Mouse (Mus musculus) WW6 (cell line): ENCODE measurements at regions not wholly inside any gene's neighbourhood (a gene's known extent, or its start where the extent isn't known, plus 50 kb on each side); places are given as distances from the start of the nearest gene placed in this dataset.

Source experiments
- DNase-seq: peaks from one replicate; pipeline ENCODE4 v3.0.0-alpha.2; 2013; ENCODE audit warnings: low read depth, low spot score

DNA sequence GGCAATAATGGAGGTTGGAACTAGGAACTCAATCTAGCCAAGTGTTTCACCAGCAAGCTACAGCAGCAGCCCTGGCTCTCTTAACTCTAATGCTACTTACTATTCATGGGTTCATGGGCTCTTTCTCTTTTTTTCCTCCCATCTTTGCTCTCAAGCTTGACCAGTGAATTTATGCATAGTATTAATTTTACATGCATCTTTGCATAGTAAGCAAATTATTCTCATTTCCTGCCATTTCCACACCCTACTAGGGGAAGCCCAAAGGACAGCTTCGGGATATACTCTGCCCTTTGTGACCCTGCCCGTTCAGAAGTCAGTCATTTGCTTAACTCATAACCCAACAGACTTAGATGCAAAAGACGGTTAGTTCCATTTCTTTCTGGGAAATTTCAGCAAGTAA is 153.2 kb downstream of the Qrsl1 start:
- no peak for DNase-seq

GRCm38 (mm10) chr10:43749496-43750110 is 151.9 kb downstream of the Qrsl1 start:
- no peak for DNase-seq

- no peak for DNase-seq
Observed at GRCm38 (mm10) chr10:43750401-43750800, 151.1 kb downstream of the Qrsl1 start.

- DNase-seq: no peak
Observed at GRCm38 (mm10) chr10:43750854-43751253, 150.7 kb downstream of the Qrsl1 start.

GRCm38 (mm10) chr10:43751881-43752675 is 149.5 kb downstream of the Qrsl1 start:
- DNase-seq: no peak

GRCm38 (mm10) chr10:43756881-43757565 is 144.5 kb downstream of the Qrsl1 start:
- no peak for DNase-seq

DNA sequence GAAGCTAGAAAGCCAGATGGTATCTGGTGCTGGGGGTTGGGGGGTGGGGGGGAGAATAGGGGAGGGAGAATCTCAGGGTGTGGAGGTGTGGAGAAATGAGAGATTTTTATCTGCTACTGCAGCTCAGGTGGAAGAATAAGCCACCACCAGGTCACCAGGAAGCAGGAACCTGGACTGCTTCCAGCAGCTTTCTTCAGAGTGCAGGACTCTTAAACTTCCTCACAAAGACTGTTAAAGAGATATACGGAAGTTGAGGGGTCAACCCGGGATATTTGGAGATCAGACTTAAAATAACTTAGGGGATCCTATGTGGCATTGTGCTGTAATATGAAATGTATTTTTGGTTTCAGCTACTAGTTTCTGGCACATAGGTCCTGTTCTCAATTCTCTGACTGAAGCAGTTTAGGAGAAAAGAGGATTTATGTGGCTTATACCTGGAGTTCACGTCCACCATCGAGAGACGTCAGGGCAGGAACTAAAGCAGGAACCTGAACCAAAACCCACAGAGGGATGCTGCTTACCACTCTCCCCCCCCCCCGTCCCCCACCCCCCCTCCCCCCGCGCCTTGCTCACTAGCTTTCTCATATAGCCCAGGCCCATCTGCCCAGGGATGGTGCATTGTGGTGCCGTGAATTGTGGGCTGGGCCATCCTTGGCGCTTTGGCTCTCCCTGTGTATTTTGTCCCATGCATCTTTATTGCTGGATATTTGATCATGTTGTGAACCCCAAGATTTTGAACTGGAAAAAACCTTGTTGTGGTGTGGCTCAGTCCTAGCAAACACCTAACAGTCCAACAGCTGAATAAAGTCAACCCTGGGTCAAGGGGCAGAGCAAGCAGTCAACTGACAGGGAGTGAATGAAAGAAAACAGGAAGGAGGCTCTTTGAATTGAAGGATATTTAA is 143.2 kb downstream of the Qrsl1 start:
- DNase-seq: no peak

GRCm38 (mm10) chr10:43759186-43759905 is 142.2 kb downstream of the Qrsl1 start:
- DNase-seq: no peak

DNA sequence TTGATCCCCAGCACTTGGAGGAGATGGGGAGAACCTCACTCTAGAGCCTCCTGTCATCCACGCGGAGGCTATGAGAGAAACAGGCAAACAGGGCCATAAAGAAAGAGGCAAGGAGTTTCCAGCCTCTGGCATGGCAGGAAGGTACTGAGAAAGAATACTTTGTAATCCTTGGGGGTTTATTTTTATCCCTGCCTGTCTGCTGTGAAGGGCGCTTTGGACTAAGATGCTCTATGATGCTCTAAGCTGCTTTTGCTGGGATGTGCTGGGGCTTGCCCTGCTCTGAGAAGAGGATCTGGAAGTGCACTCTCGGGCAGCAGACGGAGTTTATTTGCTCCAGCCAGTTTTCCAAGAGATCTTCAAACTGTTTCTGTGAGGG is 141.7 kb downstream of the Qrsl1 start:
- no peak for DNase-seq

DNA sequence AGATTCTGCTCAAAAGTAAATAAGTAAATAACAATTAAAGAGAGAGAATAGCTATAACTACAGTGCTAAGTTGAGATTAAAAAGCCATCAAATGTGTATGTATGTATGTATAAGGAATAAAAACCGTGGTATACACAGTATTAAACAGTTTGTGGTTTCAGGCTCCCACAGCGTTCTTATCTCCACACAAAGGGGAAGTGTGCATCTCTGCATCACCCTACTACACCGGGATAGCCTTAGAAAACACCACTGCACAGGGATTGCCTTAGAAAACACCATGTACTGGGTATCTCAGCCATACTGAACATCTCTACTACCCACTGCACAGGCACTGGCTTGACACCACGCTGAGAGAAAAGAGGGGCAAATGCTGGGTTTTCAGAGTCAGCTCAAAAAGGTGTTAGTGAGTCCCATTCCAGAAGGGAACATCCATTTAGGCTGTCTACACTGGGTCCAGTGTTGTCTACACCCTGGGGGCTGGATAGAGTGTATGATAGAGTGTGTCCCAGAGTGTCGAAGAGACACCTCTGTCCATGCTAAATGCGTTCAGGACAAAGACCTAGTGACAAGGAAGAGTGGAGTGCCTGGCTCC is 139.5 kb downstream of the Qrsl1 start:
- no peak for DNase-seq

DNA sequence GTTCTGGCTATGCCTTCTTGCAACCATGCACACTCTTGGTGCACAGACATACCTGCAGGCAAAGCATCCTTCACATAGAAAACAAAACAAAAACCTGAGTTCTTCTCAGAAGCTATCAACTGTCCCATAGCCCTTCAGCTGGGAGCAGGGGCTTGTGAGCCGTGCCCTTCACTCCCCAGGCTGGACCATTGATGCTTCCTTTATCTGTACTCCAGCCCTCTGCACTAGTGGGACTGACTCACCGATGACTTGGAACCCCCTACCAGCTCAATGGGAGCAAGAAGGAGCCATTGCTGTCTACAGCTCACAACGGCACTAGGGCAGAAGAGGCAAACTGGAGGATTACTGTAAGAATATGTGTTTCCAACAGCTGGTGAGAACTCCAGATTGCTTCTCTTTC is 137.0 kb downstream of the Qrsl1 start:
- DNase-seq: no peak

- DNase-seq: no peak
Observed at GRCm38 (mm10) chr10:43765275-43765674, 136.3 kb downstream of the Qrsl1 start.

DNA sequence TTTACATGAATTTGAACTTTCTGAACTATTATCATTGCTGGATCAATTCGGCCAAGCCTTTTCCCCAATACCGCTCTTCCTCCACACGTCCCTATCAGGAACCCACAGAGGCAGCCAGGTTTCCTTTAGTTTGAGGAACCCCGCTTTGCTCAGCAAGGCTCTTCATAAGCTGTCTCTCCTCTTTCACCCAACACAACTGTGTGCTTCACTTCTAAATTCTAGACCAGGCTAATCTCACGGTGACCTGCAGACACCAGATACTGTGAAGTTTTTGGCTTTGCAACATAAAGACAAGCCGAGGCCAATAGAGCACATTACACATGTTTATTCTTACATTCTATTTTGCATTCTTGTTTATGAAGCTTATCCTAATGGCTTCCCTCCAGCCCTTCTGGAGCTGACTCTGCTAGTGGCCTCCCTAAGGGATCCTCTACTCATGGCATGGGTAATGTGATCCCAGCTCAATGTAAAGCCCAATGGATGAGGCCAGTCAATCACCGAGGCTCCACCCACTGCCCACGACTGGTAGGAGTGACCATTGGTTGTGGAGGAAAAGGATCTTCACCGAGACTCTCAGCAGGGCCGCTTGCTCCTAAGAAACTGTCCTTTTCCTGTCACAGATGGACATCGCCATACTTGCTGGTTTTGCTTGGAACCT is 135.6 kb downstream of the Qrsl1 start:
- DNase-seq: no peak

DNA sequence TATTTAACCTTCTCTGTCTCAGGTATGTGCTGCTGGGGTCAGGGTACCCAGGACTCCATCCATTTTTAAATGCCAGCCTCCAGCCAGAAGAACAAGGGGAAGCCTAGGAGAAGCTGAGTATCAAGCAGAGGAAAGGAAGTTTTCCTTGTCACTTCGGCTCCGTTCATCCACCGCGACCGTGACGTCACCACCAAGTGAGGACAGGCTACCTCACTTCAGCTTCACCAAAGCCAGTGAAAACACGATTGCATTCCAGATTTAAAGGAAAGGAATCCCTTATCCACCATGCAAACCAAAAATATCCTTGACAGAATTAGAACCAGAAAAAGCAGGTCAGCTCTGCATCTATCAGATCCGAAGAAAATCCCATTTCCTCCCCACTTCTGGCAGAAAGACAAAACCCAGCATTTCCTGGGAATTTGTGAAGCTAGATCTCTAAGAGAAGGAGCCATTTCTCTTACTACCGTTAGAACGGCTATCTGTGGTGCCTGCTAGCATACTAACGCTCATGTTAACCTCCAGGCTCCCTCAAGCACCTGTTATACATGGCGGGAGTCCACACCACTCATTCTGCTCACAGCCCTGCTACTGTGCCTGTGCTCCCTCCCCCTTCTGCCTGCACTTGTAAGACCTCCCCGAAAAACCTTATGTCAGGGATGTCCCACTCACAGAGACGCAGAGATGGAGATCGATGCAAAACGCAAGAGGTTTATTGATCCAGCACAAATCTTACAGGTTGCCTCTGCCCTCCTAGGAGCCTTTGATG is 133.4 kb downstream of the Qrsl1 start:
- no peak for DNase-seq

DNA sequence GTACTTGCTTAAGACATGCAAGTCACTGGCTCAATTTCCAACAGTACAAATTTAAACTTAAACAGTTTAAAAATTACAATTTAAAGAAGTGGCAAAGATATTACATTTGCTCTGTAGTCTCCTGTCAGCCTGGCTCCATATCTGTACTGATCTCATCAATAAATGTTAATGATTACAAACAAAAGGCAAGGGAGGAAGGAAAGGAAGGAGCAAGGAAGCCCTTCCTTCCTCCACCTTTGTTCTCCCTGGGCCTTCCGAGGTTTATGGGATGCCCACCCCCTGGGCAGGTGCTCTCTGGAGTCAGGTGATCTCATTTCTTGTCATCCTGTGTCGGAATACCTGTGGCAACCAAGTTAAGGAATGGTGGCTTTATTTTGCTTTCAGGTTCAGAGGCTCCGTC is 132.5 kb downstream of the Qrsl1 start:
- DNase-seq: no peak

DNA sequence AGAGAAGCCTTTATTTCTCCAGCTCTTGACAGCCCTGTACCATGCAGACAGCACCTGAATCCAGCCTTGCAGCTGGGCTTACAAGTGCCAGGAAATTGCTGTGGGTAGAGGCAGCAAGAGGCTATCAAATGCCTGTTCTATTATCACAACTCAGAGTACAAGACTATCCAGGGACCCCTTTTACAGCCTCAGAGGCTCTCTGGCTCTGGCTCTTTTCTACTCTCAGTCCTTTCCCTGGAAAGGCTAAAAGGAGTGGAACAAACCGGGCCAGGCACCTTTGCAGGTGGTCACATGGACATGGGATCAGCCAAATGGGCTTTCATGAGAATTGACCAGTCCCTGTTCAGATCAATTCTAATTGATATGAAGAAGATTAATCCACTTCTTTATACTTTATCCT is 125.7 kb downstream of the Qrsl1 start:
- no peak for DNase-seq

- no peak for DNase-seq
Observed at GRCm38 (mm10) chr10:43777612-43778600, 123.6 kb downstream of the Qrsl1 start.

DNA sequence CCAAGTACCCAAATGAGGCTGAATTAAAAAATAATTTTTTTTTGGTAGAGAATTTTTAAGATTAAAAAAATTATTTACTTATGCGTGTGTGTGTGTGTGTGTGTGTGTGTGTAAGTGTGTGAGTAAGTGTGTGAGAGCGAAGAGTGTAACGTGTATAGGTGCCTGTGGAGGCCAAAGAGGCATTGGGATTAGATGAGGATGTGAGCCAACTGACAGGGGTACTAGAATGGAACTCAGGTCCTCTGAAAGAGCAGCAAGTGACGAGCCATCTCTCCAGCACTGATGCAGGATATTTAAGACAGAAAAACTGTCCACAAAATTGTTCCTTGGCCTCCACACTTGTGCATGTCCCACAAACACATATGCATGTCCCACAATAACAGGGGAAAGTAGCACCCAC is 121.0 kb downstream of the Qrsl1 start:
- no peak for DNase-seq
